Mouse (Mus musculus): ENCODE measurements around the gene Pigc. TPM values are rescaled to one million over a fixed set of nuclear protein-coding genes. Genes with fewer than 3 reads are reported as not detected.

The Pigc gene
- polyA plus RNA-seq, 1 experiment from 2014 or later = 35.2 TPM

DNA sequence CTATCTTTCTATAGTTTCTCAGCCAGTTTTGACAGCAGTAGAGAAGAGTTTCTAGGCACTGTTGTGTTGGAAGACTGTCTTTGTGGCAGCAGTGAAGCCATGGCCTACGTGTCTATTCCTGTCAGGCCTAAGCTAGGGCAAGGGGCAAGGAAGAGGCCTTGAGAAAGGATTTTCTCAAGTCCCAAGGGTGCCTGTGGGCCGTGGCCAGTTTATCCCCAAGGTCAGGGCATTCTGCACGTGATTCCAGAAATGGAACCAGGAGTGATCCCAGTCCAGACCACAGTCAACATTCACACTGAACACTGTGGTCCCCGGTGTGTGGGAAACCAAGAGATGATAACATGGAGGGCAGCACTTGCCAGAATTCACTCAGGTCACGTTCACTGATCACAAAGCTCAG lies 13.1 kb upstream of the Pigc start:
- Histone ChIP-seq H3K9ac (no peak overlapping the region), H3K27ac (ENCODE audit: low read depth) (no peak overlapping the region), H3K36me3 (ENCODE audit: insufficient read depth) (no peaks in the 10 kb centered on the region), H3K4me3 (ENCODE audit: low read depth, low read length) (no peak overlapping the region), H3K4me1 (ENCODE audit: insufficient read depth) (no peaks in the 10 kb centered on the region), H3K4me2 (no peak overlapping the region), H3K27me3 (ENCODE audit: insufficient read depth, low read length) (no peaks in the 10 kb centered on the region), H3K9me3 (ENCODE audit: low read depth, low read length) (no peaks in the 10 kb centered on the region)
- no peak for TF ChIP-seq CTCF (IDR thresholded peaks at IDR 0.05; ENCODE audit: low read depth)
- no peak for DNase-seq
- no peak for ATAC-seq (ENCODE audit: insufficient read depth)
- 61% methylated on average over 5 of the region's 5 CpGs for WGBS

DNA sequence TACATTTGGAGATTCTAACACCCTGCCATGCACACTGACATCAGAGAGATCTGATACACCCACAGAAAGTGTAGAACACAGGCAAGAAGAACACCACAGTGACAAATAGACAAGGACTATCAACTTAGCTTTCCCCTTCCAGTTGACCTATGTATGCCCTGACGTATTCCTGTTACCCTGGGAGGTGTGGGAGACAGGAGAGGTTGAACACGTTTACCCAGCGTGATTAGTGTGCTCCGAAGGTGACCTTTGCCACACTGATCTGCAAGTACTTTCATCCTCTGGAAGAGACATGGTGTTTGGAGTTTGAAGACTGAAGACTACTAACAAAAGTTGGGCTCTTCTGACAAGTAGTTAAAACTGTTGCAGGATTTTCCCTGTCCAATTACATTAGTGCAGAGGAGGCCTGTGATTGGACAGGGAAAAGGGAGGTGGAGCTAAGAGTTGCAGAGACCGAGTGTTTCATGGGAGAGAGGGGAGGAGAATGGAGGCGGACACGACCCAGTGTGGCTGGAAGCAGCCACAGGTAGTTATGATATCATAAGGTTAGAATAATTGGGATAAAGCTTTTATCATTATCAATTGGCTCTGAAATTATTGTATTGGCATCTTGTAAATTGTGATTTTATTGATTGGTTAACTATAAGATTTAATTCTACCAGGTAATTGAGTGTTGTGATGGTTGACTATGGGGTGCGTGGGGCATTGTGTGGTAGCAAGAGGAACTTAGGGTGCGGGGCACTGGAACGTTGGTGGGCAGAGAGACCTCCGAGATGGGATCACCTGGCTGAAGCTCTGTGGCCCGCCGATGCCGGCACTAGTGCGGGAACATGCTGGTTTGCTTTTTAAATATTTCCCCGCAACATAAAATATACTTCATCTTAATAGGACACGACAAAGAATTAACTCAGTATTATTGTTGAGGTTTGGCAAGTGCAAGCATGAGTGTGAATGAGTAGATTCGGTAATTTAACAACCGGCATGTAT lies 10.7 kb upstream of the Pigc start:
- no peak for TF ChIP-seq CTCF (IDR thresholded peaks at IDR 0.05; ENCODE audit: low read depth)
- H3K36me3 ChIP-seq (ENCODE audit: insufficient read depth) = no peaks in the 10 kb centered on the region
- no peak overlapping the region for H3K4me2 ChIP-seq
- ATAC-seq (ENCODE audit: insufficient read depth) (no peak), DNase-seq (no peak)
- 67% methylated on average over 19 of the region's 19 CpGs for WGBS
- H3K27ac ChIP-seq (ENCODE audit: low read depth) = no peak overlapping the region
- no peaks in the 10 kb centered on the region for H3K27me3 ChIP-seq (ENCODE audit: insufficient read depth, low read length)
- no peak overlapping the region for H3K9ac ChIP-seq
- no peaks in the 10 kb centered on the region for H3K9me3 ChIP-seq (ENCODE audit: low read depth, low read length)
- no peaks in the 10 kb centered on the region for H3K4me1 ChIP-seq (ENCODE audit: insufficient read depth)
- H3K4me3 ChIP-seq (ENCODE audit: low read depth, low read length) = no peak overlapping the region

DNA sequence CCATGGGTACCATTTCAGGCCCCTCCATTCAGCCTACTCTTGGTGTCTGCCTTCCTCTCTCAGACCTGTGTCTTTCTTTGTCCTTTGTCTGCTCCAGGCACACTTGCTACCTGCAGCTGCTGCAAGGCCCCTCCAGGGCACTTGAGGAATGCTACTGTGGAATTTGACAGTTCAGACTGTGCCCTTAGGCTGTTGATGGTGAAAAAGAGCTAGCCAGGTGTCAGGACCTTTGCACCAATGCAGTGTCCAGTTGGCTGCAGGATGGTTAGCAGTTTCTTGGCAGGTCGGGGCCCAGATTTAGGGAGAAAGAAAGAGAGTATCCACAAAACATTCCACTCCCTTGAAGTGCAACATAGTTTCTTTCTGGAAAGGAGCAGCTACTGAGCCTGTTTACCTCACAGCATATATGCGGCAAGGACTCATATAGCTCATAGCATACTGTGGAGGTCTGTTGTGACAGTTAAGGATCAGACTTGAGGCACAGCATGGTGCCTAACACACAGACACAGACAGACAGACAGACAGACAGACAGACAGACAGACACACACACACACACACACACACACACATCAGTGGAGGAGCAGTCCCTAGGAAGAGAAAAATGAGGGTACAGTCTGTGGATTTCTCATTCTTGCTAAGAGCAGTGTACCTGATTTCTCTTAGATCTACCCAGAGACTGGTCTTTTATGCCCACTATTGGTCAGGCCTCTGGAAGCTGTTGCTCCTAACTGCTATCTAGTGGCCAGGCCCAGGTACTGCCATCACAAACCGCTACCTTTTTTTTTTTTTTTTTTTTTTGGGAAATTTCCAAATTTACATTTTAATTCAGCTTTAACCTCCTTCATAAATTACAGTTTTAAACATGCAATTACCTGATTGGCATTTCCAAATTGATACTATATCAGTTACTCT lies 6.3 kb upstream of the Pigc start:
- Histone ChIP-seq H3K9me3 (ENCODE audit: low read depth, low read length) (no peaks in the 10 kb centered on the region), H3K36me3 (ENCODE audit: insufficient read depth) (no peaks in the 10 kb centered on the region), H3K4me3 (ENCODE audit: low read depth, low read length) (no peak overlapping the region), H3K9ac (no peak overlapping the region), H3K4me1 (ENCODE audit: insufficient read depth) (no peaks in the 10 kb centered on the region), H3K27me3 (ENCODE audit: insufficient read depth, low read length) (no peaks in the 10 kb centered on the region), H3K4me2 (no peak overlapping the region), H3K27ac (ENCODE audit: low read depth) (peak overlapping the region; percentile 38; the same call in 1 of the 2 replicates)
- ATAC-seq (ENCODE audit: insufficient read depth) (peak; percentile 79), DNase-seq (peak; percentile 70)
- WGBS = 43% methylated on average over 3 of the region's 3 CpGs
- TF ChIP-seq CTCF (IDR thresholded peaks at IDR 0.05; ENCODE audit: low read depth) = peak; percentile 76

DNA sequence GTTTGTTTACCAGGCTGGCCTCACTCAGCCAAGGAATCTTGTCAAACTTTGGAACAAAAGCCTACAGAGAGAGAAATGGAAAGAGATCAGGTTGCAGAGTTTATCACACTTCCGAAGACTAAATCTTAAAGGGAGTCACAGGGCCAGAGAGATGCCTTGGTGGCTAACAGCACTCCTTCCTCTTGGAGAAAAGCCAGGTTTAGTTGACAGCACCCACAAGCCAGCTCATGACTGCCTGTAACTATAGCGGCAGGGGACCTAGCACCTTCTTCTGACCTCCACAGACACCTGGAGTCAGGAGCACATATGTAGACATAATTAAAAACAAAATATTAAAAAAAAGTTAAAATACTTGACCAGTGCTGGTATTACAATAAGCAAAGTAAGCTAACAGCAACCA lies 1.1 kb upstream of the Pigc start:
- no peaks in the 10 kb centered on the region for H3K4me1 ChIP-seq (ENCODE audit: insufficient read depth)
- no peaks in the 10 kb centered on the region for H3K27me3 ChIP-seq (ENCODE audit: insufficient read depth, low read length)
- 58% methylated on average over 2 of the region's 2 CpGs for WGBS
- no peak overlapping the region for H3K4me3 ChIP-seq (ENCODE audit: low read depth, low read length)
- TF ChIP-seq CTCF (IDR thresholded peaks at IDR 0.05; ENCODE audit: low read depth) = no peak
- no peak for DNase-seq
- peaks cover 6% of the 10 kb centered on the region for H3K36me3 ChIP-seq (ENCODE audit: insufficient read depth)
- no peak overlapping the region for H3K27ac ChIP-seq (ENCODE audit: low read depth)
- no peak overlapping the region for H3K4me2 ChIP-seq
- no peak overlapping the region for H3K9ac ChIP-seq
- no peaks in the 10 kb centered on the region for H3K9me3 ChIP-seq (ENCODE audit: low read depth, low read length)
- no peak for ATAC-seq (ENCODE audit: insufficient read depth)

DNA sequence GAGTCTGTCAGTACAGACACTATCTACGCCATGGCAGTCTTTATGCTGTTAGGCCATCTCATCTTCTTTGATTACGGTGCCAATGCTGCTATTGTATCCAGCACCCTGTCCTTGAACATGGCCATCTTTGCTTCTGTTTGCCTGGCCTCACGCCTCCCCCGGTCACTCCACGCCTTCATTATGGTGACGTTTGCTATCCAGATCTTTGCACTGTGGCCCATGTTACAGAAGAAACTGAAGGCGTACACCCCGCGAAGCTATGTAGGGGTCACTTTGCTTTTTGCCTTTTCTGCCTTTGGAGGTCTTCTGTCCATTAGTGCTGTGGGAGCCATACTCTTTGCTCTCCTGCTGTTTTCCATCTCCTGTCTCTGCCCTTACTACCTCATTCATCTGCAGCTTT lies 1.9 kb downstream of the Pigc start:
- WGBS = 93% methylated on average over 9 of the region's 9 CpGs
- Histone ChIP-seq H3K4me1 (ENCODE audit: insufficient read depth) (no peaks in the 10 kb centered on the region), H3K27me3 (ENCODE audit: insufficient read depth, low read length) (no peaks in the 10 kb centered on the region), H3K4me3 (ENCODE audit: low read depth, low read length) (no peak overlapping the region), H3K27ac (ENCODE audit: low read depth) (no peak overlapping the region), H3K36me3 (ENCODE audit: insufficient read depth) (peaks cover 6% of the 10 kb centered on the region), H3K9ac (no peak overlapping the region), H3K4me2 (no peak overlapping the region), H3K9me3 (ENCODE audit: low read depth, low read length) (no peaks in the 10 kb centered on the region)
- ATAC-seq (ENCODE audit: insufficient read depth) (no peak), DNase-seq (no peak)
- TF ChIP-seq CTCF (IDR thresholded peaks at IDR 0.05; ENCODE audit: low read depth) = no peak

DNA sequence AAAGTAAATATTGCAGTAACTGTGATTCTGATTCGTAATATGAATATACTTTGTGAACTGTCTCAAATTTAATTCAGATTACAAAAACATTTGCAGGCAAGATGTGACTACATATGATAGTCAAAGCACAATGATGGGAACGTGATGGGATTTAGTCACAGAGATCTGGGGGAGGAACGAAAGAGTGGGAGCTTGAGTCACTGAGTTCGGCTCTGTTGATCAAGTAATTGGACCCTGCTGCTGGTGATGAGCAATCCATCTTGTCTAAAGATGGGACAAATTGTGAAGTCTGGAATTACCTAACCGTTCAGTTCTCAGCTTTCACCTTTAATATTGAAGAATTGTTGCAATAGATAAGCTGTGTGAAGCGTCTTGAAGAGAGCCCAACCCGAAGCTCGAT lies 3.2 kb downstream of the Pigc start:
- no peak overlapping the region for H3K27ac ChIP-seq (ENCODE audit: low read depth)
- no peak overlapping the region for H3K4me3 ChIP-seq (ENCODE audit: low read depth, low read length)
- WGBS = 85% methylated on average over 8 of the region's 8 CpGs
- H3K9me3 ChIP-seq (ENCODE audit: low read depth, low read length) = no peaks in the 10 kb centered on the region
- no peak overlapping the region for H3K9ac ChIP-seq
- H3K36me3 ChIP-seq (ENCODE audit: insufficient read depth) = peaks cover 6% of the 10 kb centered on the region
- H3K4me2 ChIP-seq = no peak overlapping the region
- ATAC-seq (ENCODE audit: insufficient read depth) (no peak), DNase-seq (no peak)
- peaks cover 5% of the 10 kb centered on the region; the same call in 1 of the 2 replicates for H3K4me1 ChIP-seq (ENCODE audit: insufficient read depth)
- no peaks in the 10 kb centered on the region for H3K27me3 ChIP-seq (ENCODE audit: insufficient read depth, low read length)
- TF ChIP-seq CTCF (IDR thresholded peaks at IDR 0.05; ENCODE audit: low read depth) = no peak

Measured in lung, embryonic 14.5 days (tissue).